Mouse (Mus musculus) MEL (cell line): ENCODE results near the gene Dus2. TPM values are rescaled to one million over a fixed set of nuclear protein-coding genes. Genes with fewer than 3 reads are reported as not detected.
A peak's percentile ranks its signal among the peaks of the same experiment; 100 is the strongest.

Experiments used
- DNase-seq: peaks from one replicate; pipeline ENCODE4 v3.0.0; 2011; ENCODE audit warnings: low read depth, low spot score
- H3K27ac ChIP-seq: 2 replicates; pipeline ENCODE4 v1.5.1; 2012; ENCODE audit warnings: low read depth, mild to moderate bottlenecking, control low read depth, low read length, moderate library complexity; ENCODE audit not compliant: control insufficient read depth
- H3K27me3 ChIP-seq, 2 experiments: fragments of 150-350 bp in 1 of 2; sonication (generic) in 1 of 2; 2 replicates each; pipeline ENCODE4 v1.6.1; 2012; ENCODE audit warnings: low read length in 2 of 2, mild to moderate bottlenecking in 2 of 2, improper control_type of control experiment in 1 of 2, moderate library complexity in 1 of 2; ENCODE audit not compliant: insufficient read depth in 2 of 2, control insufficient read depth in 1 of 2
- H3K36me3 ChIP-seq, 2 experiments: 2 replicates each; pipeline ENCODE4 v1.6.1; 2012 to 2014; ENCODE audit warnings: low read length in 2 of 2, improper control_type of control experiment in 1 of 2, inconsistent platforms in 1 of 2, mild to moderate bottlenecking in 1 of 2; ENCODE audit not compliant: insufficient read depth in 2 of 2, control insufficient read depth in 1 of 2
- H3K4me1 ChIP-seq, 2 experiments: fragments of 150-350 bp in 1 of 2; sonication (generic) in 1 of 2; 2 replicates each; pipeline ENCODE4 v1.6.1; 2012; ENCODE audit warnings: low read length in 2 of 2, improper control_type of control experiment in 1 of 2, mild to moderate bottlenecking in 1 of 2; ENCODE audit not compliant: insufficient read depth in 2 of 2, control insufficient read depth in 1 of 2
- H3K4me3 ChIP-seq, 2 experiments: fragments of 150-350 bp in 1 of 2; sonication (generic) in 1 of 2; 2 replicates each; pipeline ENCODE4 v1.5.1; 2012; ENCODE audit warnings: low read depth in 2 of 2, low read length in 2 of 2, mild to moderate bottlenecking in 2 of 2, moderate library complexity in 2 of 2, control low read depth in 1 of 2, improper control_type of control experiment in 1 of 2; ENCODE audit not compliant: control insufficient read depth in 1 of 2, insufficient read depth in 1 of 2
- H3K79me2 ChIP-seq: 2 replicates; pipeline ENCODE4 v1.6.1; 2012; ENCODE audit warnings: mild to moderate bottlenecking, low read length, moderate library complexity; ENCODE audit not compliant: control insufficient read depth, poor library complexity, insufficient read depth
- H3K9ac ChIP-seq: 2 replicates; pipeline ENCODE4 v1.6.1; 2012; ENCODE audit warnings: low read depth, mild to moderate bottlenecking, control low read depth, low read length, moderate library complexity; ENCODE audit not compliant: control insufficient read depth, poor library complexity, severe bottlenecking
- H3K9me3 ChIP-seq: fragments of 150-350 bp; sonication (generic); replicated peaks from 2 replicates; pipeline ENCODE4 v1.6.1; 2012; ENCODE audit warnings: mild to moderate bottlenecking, low read length, improper control_type of control experiment, moderate library complexity; ENCODE audit not compliant: insufficient read depth
- BHLHE40 ChIP-seq: IDR thresholded peaks from 2 replicates; pipeline ENCODE4 v1.6.1; 2012; ENCODE audit warnings: low read depth, mild to moderate bottlenecking, inconsistent platforms, low read length, improper control_type of control experiment, borderline replicate concordance
- CHD1 ChIP-seq: IDR thresholded peaks from 2 replicates; pipeline ENCODE4 v1.6.1; 2012; ENCODE audit warnings: low read depth, mild to moderate bottlenecking, inconsistent platforms, low read length, improper control_type of control experiment
- CHD2 ChIP-seq: IDR thresholded peaks from 2 replicates; pipeline ENCODE4 v1.6.1; 2011; ENCODE audit warnings: low read length, improper control_type of control experiment
- CTCF ChIP-seq, 3 experiments: IDR thresholded peaks in 2 of 3; conservative IDR thresholded peaks in 1 of 3; 2 replicates each; pipeline ENCODE4 v1.5.1; 2011 to 2012; ENCODE audit warnings: low read length in 3 of 3, low read depth in 2 of 3, mild to moderate bottlenecking in 2 of 3, improper control_type of control experiment in 1 of 3, inconsistent platforms in 1 of 3, mixed read lengths in 1 of 3, moderate library complexity in 1 of 3; ENCODE audit not compliant: control insufficient read depth in 1 of 3, insufficient read depth in 1 of 3, poor library complexity in 1 of 3, severe bottlenecking in 1 of 3
- ELF1 ChIP-seq: IDR thresholded peaks from 2 replicates; pipeline ENCODE4 v1.6.1; 2014; ENCODE audit warnings: low read depth, mild to moderate bottlenecking, inconsistent platforms, low read length, improper control_type of control experiment, moderate library complexity
- EP300 ChIP-seq, 2 experiments: IDR thresholded peaks; 2 replicates each; pipeline ENCODE4 v1.6.1; 2011; ENCODE audit warnings: improper control_type of control experiment in 2 of 2, low read length in 2 of 2, low read depth in 1 of 2, mild to moderate bottlenecking in 1 of 2
- GATA1 ChIP-seq: IDR thresholded peaks from 2 replicates; pipeline ENCODE4 v1.6.1; 2011; ENCODE audit warnings: low read depth, low read length, improper control_type of control experiment
- HCFC1 ChIP-seq: IDR thresholded peaks from 2 replicates; pipeline ENCODE4 v1.6.1; 2012; ENCODE audit warnings: low read depth, mild to moderate bottlenecking, inconsistent platforms, low read length, improper control_type of control experiment, moderate library complexity
- JUND ChIP-seq: IDR thresholded peaks from 2 replicates; pipeline ENCODE4 v1.6.1; 2011; ENCODE audit warnings: low read depth, mild to moderate bottlenecking, improper control_type of control experiment, low read length
- KAT2A ChIP-seq: conservative IDR thresholded peaks from 2 replicates; pipeline ENCODE4 v1.6.1; 2012; ENCODE audit warnings: low read depth, low read length, improper control_type of control experiment, inconsistent platforms
- MAFK ChIP-seq: IDR thresholded peaks from 2 replicates; pipeline ENCODE4 v1.6.1; 2011; ENCODE audit warnings: low read depth, mild to moderate bottlenecking, low read length, improper control_type of control experiment, borderline replicate concordance
- MAX ChIP-seq: IDR thresholded peaks from 2 replicates; pipeline ENCODE4 v1.6.1; 2011; ENCODE audit warnings: low read length, improper control_type of control experiment
- MXI1 ChIP-seq: IDR thresholded peaks from 2 replicates; pipeline ENCODE4 v1.6.1; 2011; ENCODE audit warnings: mild to moderate bottlenecking, low read depth, low read length, improper control_type of control experiment
- MYB ChIP-seq: IDR thresholded peaks from 2 replicates; pipeline ENCODE4 v1.6.1; 2011; ENCODE audit warnings: mild to moderate bottlenecking, low read depth, low read length, improper control_type of control experiment
- NRF1 ChIP-seq: IDR thresholded peaks from 2 replicates; pipeline ENCODE4 v1.6.1; 2014; ENCODE audit warnings: low read depth, mild to moderate bottlenecking, inconsistent platforms, low read length, improper control_type of control experiment, moderate library complexity; ENCODE audit not compliant: poor library complexity, insufficient read depth, severe bottlenecking
- POLR2A ChIP-seq, 2 experiments: IDR thresholded peaks; 2 replicates each; pipeline ENCODE4 v1.6.1; 2011 to 2012; ENCODE audit warnings: low read length in 2 of 2, mild to moderate bottlenecking in 2 of 2, control low read depth in 1 of 2, improper control_type of control experiment in 1 of 2, low read depth in 1 of 2, moderate library complexity in 1 of 2; ENCODE audit not compliant: control insufficient read depth in 1 of 2, insufficient read depth in 1 of 2, poor library complexity in 1 of 2
- POLR2AphosphoS2 ChIP-seq: IDR thresholded peaks from 2 replicates; pipeline ENCODE4 v1.6.1; 2011; ENCODE audit warnings: low read length, improper control_type of control experiment
- POLR2AphosphoS5 ChIP-seq: IDR thresholded peaks from 2 replicates; pipeline ENCODE4 v1.6.1; 2012; ENCODE audit warnings: low read depth, borderline replicate concordance, mild to moderate bottlenecking, inconsistent platforms, low read length, moderate library complexity, mixed read lengths
- RAD21 ChIP-seq: IDR thresholded peaks from 2 replicates; pipeline ENCODE4 v1.6.1; 2011; ENCODE audit warnings: mild to moderate bottlenecking, low read depth, low read length, improper control_type of control experiment
- RCOR1 ChIP-seq: IDR thresholded peaks from 2 replicates; pipeline ENCODE4 v1.6.1; 2012; ENCODE audit warnings: low read depth, mild to moderate bottlenecking, inconsistent platforms, low read length, improper control_type of control experiment
- SIN3A ChIP-seq: IDR thresholded peaks from 2 replicates; pipeline ENCODE4 v1.6.1; 2012; ENCODE audit warnings: low read length, improper control_type of control experiment, inconsistent platforms
- SMC3 ChIP-seq: IDR thresholded peaks from 2 replicates; pipeline ENCODE4 v1.6.1; 2011; ENCODE audit warnings: low read depth, low read length, improper control_type of control experiment
- TAL1 ChIP-seq: IDR thresholded peaks from 2 replicates; pipeline ENCODE4 v1.6.1; 2012; ENCODE audit warnings: mild to moderate bottlenecking, inconsistent platforms, low read length, moderate library complexity, mixed read lengths
- TBP ChIP-seq: IDR thresholded peaks from 2 replicates; pipeline ENCODE4 v1.8.0; 2011; ENCODE audit warnings: low read depth, low read length, improper control_type of control experiment
- TCF12 ChIP-seq: IDR thresholded peaks from 2 replicates; pipeline ENCODE4 v1.6.1; 2014; ENCODE audit warnings: low read depth, mild to moderate bottlenecking, inconsistent platforms, low read length, improper control_type of control experiment, moderate library complexity
- ZC3H11A ChIP-seq: IDR thresholded peaks from 2 replicates; pipeline ENCODE4 v1.6.1; 2012; ENCODE audit warnings: low read depth, mild to moderate bottlenecking, inconsistent platforms, low read length, improper control_type of control experiment
- ZMIZ1 ChIP-seq: IDR thresholded peaks from 2 replicates; pipeline ENCODE4 v1.6.1; 2012; ENCODE audit warnings: low read depth, mild to moderate bottlenecking, inconsistent platforms, low read length, improper control_type of control experiment, moderate library complexity
- polyA plus RNA-seq, 2 experiments: library from polyadenylated mRNA; stranded (reverse) in 1 of 2; unstranded in 1 of 2; fragments of >175 nt in 1 of 2; fragments of >200 nt in 1 of 2; gene quantifications; 2 replicates each; pipeline versions ENCODE4 v1.2.1 to v1.2.4; 2012; ENCODE audit warnings: low replicate concordance in 2 of 2, low read depth in 1 of 2; ENCODE audit not compliant: insufficient read length in 2 of 2, insufficient read depth in 1 of 2, missing spikeins in 1 of 2
- total RNA-seq: library from RNA; depleted of rRNA; stranded (reverse); fragments of 300-350 nt; gene quantifications from 2 replicates; pipeline ENCODE4 v1.2.3, GENCODE M21; 2012

Dus2 gene
- total and polyA plus RNA-seq, 3 experiments, result 9.2 to 11.9 TPM; not detected in 1

DNA sequence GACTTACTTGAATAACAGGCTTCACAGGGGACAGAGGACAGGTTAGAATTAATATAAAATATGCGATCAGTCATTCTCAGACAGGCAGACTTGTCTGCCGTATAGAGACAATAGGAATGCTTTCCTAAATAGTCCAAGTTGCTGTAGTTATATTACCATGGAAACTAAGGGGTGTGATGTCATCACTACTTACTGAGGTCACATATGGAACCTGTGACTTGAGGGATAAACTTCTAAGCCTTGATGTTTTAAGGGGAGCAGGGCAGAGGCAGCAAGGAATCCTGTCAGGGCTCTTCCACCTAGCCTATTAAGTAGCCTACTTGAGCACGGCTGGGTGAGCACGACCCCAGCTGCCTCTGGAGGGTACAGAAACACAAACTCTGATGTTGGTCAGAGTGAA is 14.7 kb downstream of the Dus2 start, which contains the start of gene Dpep2nb:
Gene Dpep2nb, minus strand, starts transcription at position 101 of the 400 bp plus-strand sequence.
- peaks cover 0 to 17% of the 10 kb centered on the region in 2 experiments; a peak in 3 of 4 replicates for H3K4me1 ChIP-seq
- no peak within 1 kb of the TSS for H3K27ac ChIP-seq
- H3K79me2 ChIP-seq, result peaks cover 12% of the 10 kb centered on the region
- H3K27me3 ChIP-seq, result no peaks in the 10 kb centered on the region
- peaks cover 0 to 11% of the 10 kb centered on the region in 2 experiments; a peak in 2 of 4 replicates for H3K36me3 ChIP-seq
- no peak within 1 kb of the TSS for H3K4me3 ChIP-seq
- TF ChIP-seq CHD1, result no peak
- TF ChIP-seq GATA1, result no peak
- no peak for TF ChIP-seq KAT2A
- TF ChIP-seq MYB, result no peak
- TF ChIP-seq MAX, result no peak
- TF ChIP-seq TBP, result no peak
- TF ChIP-seq TCF12, result no peak
- H3K9me3 ChIP-seq, result no peaks in the 10 kb centered on the region
- no peak for DNase-seq
- no peak within 1 kb of the TSS for H3K9ac ChIP-seq

GRCm38 (mm10) chr8:106006413-106006812 is 15.3 kb downstream of the Dus2 start:
- peaks cover 0 to 17% of the 10 kb centered on the region in 2 experiments; a peak in 3 of 4 replicates for H3K4me1 ChIP-seq
- peaks cover 0 to 11% of the 10 kb centered on the region in 2 experiments; a peak in 2 of 4 replicates for H3K36me3 ChIP-seq
- no peaks in the 10 kb centered on the region for H3K9me3 ChIP-seq
- DNase-seq, result peak; percentile 57
- no peak overlapping the region for H3K27ac ChIP-seq
- no peak overlapping the region for H3K4me3 ChIP-seq
- no peaks in the 10 kb centered on the region for H3K27me3 ChIP-seq
- H3K79me2 ChIP-seq, result peaks cover 16% of the 10 kb centered on the region
- TF ChIP-seq MAFK (no peak), CTCF (IDR thresholded peaks at IDR 0.05 in 2 of 3, conservative IDR thresholded peaks at IDR 0.05 in 1 of 3; ENCODE audit: control insufficient read depth in 1 of 3, insufficient read depth in 1 of 3, low read depth in 2 of 3, low read length in 3 of 3, poor library complexity in 1 of 3, severe bottlenecking in 1 of 3) (peak in 1 of 3 experiments; percentile 57; a peak in 3 of 6 replicates), POLR2AphosphoS2 (no peak), ELF1 (no peak), JUND (no peak), SIN3A (no peak), GATA1 (no peak), CHD1 (no peak), ZMIZ1 (no peak), RAD21 (peak; percentile 49), BHLHE40 (no peak), SMC3 (peak; percentile 58), RCOR1 (no peak), POLR2A (IDR thresholded peaks at IDR 0.05; ENCODE audit: control insufficient read depth in 1 of 2, insufficient read depth in 1 of 2, low read depth in 1 of 2, low read length in 2 of 2, poor library complexity in 1 of 2) (no peak), NRF1 (no peak), MXI1 (no peak), EP300 (IDR thresholded peaks at IDR 0.05; ENCODE audit: low read depth in 1 of 2, low read length in 2 of 2) (no peak), TCF12 (no peak), POLR2AphosphoS5 (no peak), ZC3H11A (peak; percentile 13; the same call in 1 of the 2 replicates), HCFC1 (no peak), TAL1 (no peak), CHD2 (no peak)
- no peak overlapping the region for H3K9ac ChIP-seq
